ENCODE assay signal across 24 mouse cellular contexts in the genomic region with DNA sequence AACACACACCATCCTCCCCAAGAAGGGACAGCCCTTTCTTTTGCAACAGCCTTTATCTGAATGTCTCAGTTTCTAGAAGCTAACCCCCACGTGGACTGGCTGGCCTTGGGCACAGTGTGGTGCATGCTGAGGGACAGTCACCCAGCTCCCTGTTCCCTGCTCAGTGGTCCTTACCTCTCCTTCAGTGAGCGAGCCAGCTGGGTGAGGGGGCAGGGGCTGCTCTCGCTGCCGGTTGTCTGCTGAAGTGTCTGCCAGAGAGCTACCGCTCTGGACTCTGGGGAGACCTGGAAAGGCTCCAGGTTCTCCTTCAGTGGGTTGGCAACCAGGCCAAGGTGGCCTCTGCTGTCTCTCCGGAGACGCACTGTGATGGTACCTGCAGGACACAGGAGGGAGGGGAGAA. TPM values are rescaled to one million over a fixed set of nuclear protein-coding genes. Genes with fewer than 3 reads are reported as not detected.
DNase-seq lines count a peak whose midpoint lies in the region; ATAC-seq and TF ChIP-seq lines count a peak whose summit lies in the region.
"Had no signal": no experiment of that assay in that cellular context is flagged by ENCODE, and none has a peak within 500 bp of the region (broad histone marks: within the 10 kb centered on the region; RNA-seq: fewer than 3 reads in every experiment).

No protein-coding gene starts in this region.

- 53% methylated on average over 7 of the region's 7 CpGs for WGBS in hindbrain, embryonic 15.5 days
- 61% methylated on average over 7 of the region's 7 CpGs for WGBS in hindbrain, embryonic 13.5 days
- 73% methylated on average over 7 of the region's 7 CpGs for WGBS in liver, embryonic 11.5 days
- WGBS in liver, postnatal 0 days (ENCODE audit: insufficient replicate concordance): 68% methylated on average over 7 of the region's 7 CpGs
- WGBS in embryonic facial prominence, embryonic 10.5 days: 80% methylated on average over 7 of the region's 7 CpGs

- no peak overlapping the region for H3K4me2 ChIP-seq in hindbrain, embryonic 15.5 days
- H3K4me2 ChIP-seq in hindbrain, embryonic 13.5 days: no peak overlapping the region
- no peak overlapping the region for H3K4me2 ChIP-seq in liver, embryonic 11.5 days
- H3K4me2 ChIP-seq in liver, postnatal 0 days (ENCODE audit: low read depth, low read length): no peak overlapping the region
- H3K4me2 ChIP-seq: forebrain, embryonic 12.5 days; heart, embryonic 12.5 days; limb, embryonic 12.5 days; lung, embryonic 14.5 days; midbrain, embryonic 12.5 days; neural tube, embryonic 15.5 days had no signal

- H3K27ac ChIP-seq in hindbrain, embryonic 15.5 days (replicated peaks): peak overlapping the region; percentile 22; the same call in 1 of the 2 replicates
- H3K27ac ChIP-seq in hindbrain, embryonic 13.5 days: no peak overlapping the region
- H3K27ac ChIP-seq in liver, embryonic 11.5 days (ENCODE audit: low read depth, low read length): no peak overlapping the region
- H3K27ac ChIP-seq in liver, postnatal 0 days (ENCODE audit: low read depth): no peak overlapping the region
- peak overlapping the region; percentile 32; the same call in 1 of the 2 replicates for H3K27ac ChIP-seq in embryonic facial prominence, embryonic 10.5 days (replicated peaks)
- H3K27ac ChIP-seq: forebrain, embryonic 12.5 days; limb, embryonic 12.5 days; midbrain, embryonic 12.5 days; neural tube, embryonic 15.5 days had no signal

- TF ChIP-seq EP300 in liver, postnatal 0 days (IDR thresholded peaks at IDR 0.05; ENCODE audit: low read depth): no peak

- peaks cover 53% of the 10 kb centered on the region for H3K4me1 ChIP-seq in hindbrain, embryonic 15.5 days (replicated peaks)
- H3K4me1 ChIP-seq in hindbrain, embryonic 13.5 days (replicated peaks): peaks cover 65% of the 10 kb centered on the region
- H3K4me1 ChIP-seq in liver, embryonic 11.5 days (replicated peaks; ENCODE audit: control insufficient read depth, insufficient read depth, low read length): peaks cover 45% of the 10 kb centered on the region
- peaks cover 16% of the 10 kb centered on the region for H3K4me1 ChIP-seq in liver, postnatal 0 days (ENCODE audit: insufficient read depth)
- H3K4me1 ChIP-seq in embryonic facial prominence, embryonic 10.5 days: peaks cover 70% of the 10 kb centered on the region

- H3K9ac ChIP-seq in hindbrain, embryonic 15.5 days: no peak overlapping the region
- H3K9ac ChIP-seq in hindbrain, embryonic 13.5 days: no peak overlapping the region
- 0 out of 2 replicates have a peak overlapping the region, but pooled peaks have one; percentile 11 for H3K9ac ChIP-seq in liver, embryonic 11.5 days (ENCODE audit: low read depth, low read length)
- no peak overlapping the region for H3K9ac ChIP-seq in liver, postnatal 0 days (replicated peaks)
- H3K9ac ChIP-seq: forebrain, embryonic 12.5 days; heart, embryonic 12.5 days; limb, embryonic 12.5 days; lung, embryonic 14.5 days; midbrain, embryonic 12.5 days; neural tube, embryonic 15.5 days had no signal

- no peaks in the 10 kb centered on the region for H3K27me3 ChIP-seq in hindbrain, embryonic 15.5 days
- 0 out of 2 replicates have a peak, but pooled peaks cover 7% of the 10 kb centered on the region for H3K27me3 ChIP-seq in hindbrain, embryonic 13.5 days
- peaks cover 4% of the 10 kb centered on the region for H3K27me3 ChIP-seq in liver, embryonic 11.5 days (replicated peaks; ENCODE audit: control insufficient read depth, insufficient read depth, low read length)
- H3K27me3 ChIP-seq in liver, postnatal 0 days (ENCODE audit: insufficient read depth, low read length): no peaks in the 10 kb centered on the region
- 0 out of 2 replicates have a peak, but pooled peaks cover 6% of the 10 kb centered on the region for H3K27me3 ChIP-seq in embryonic facial prominence, embryonic 10.5 days (replicated peaks; ENCODE audit: low read depth, poor library complexity, severe bottlenecking)
- H3K27me3 ChIP-seq: limb, embryonic 12.5 days; neural tube, embryonic 15.5 days had no signal

- no peaks in the 10 kb centered on the region for H3K9me3 ChIP-seq in hindbrain, embryonic 15.5 days
- H3K9me3 ChIP-seq in hindbrain, embryonic 13.5 days: no peaks in the 10 kb centered on the region
- no peaks in the 10 kb centered on the region for H3K9me3 ChIP-seq in liver, embryonic 11.5 days (ENCODE audit: control insufficient read depth, low read length)
- no peaks in the 10 kb centered on the region for H3K9me3 ChIP-seq in liver, postnatal 0 days (ENCODE audit: low read length)
- no peaks in the 10 kb centered on the region for H3K9me3 ChIP-seq in embryonic facial prominence, embryonic 10.5 days
- H3K9me3 ChIP-seq: forebrain, embryonic 12.5 days; heart, embryonic 12.5 days; limb, embryonic 12.5 days; midbrain, embryonic 12.5 days; neural tube, embryonic 15.5 days had no signal

- H3K36me3 ChIP-seq in hindbrain, embryonic 15.5 days: no peaks in the 10 kb centered on the region
- no peaks in the 10 kb centered on the region for H3K36me3 ChIP-seq in hindbrain, embryonic 13.5 days
- H3K36me3 ChIP-seq in liver, embryonic 11.5 days (ENCODE audit: control insufficient read depth, insufficient read depth, low read length): no peaks in the 10 kb centered on the region
- no peaks in the 10 kb centered on the region for H3K36me3 ChIP-seq in liver, postnatal 0 days (replicated peaks; ENCODE audit: insufficient read depth, low read length)
- H3K36me3 ChIP-seq in embryonic facial prominence, embryonic 10.5 days (replicated peaks): no peaks in the 10 kb centered on the region
- H3K36me3 ChIP-seq: forebrain, embryonic 12.5 days; G1E; heart, embryonic 12.5 days; limb, embryonic 12.5 days; midbrain, embryonic 12.5 days; neural tube, embryonic 15.5 days had no signal

- TF ChIP-seq CTCF in liver, postnatal 0 days (IDR thresholded peaks at IDR 0.05; ENCODE audit: low read depth): no peak

- ATAC-seq in hindbrain, embryonic 15.5 days (ENCODE audit: low FRiP score, low read depth): no peak
- ATAC-seq in hindbrain, embryonic 13.5 days (ENCODE audit: low FRiP score): no peak
- ATAC-seq in liver, embryonic 11.5 days (replicated peaks; ENCODE audit: low FRiP score): no peak
- no peak for ATAC-seq in liver, postnatal 0 days
- ATAC-seq: CD4-positive, CD25-positive, alpha-beta regulatory T cell, adult 4 months had no signal

- peak; percentile 72 to 84 for DNase-seq in adrenal gland, adult (ENCODE audit: inconsistent age in 2 of 2, low spot score in 1 of 2)
- DNase-seq in adrenal gland, adult 18-20 months (ENCODE audit: low spot score in 2 of 2): no peak
- DNase-seq in liver, embryonic 11.5 days (ENCODE audit: low spot score): no peak
- no peak for DNase-seq in liver, postnatal 0 days
- DNase-seq in embryonic facial prominence, embryonic 10.5 days (ENCODE audit: low spot score): no peak
- DNase-seq in spleen, postnatal 4 days (ENCODE audit: low spot score in 2 of 2): no peak
- DNase-seq: embryo, embryonic 11 days; gastrocnemius, postnatal 36 days; layer of hippocampus, adult 9-11 months; lung, embryonic 14.5 days; right cerebral cortex, postnatal 4 days; thymus, adult 18-20 months had no signal

- H3K4me3 ChIP-seq in hindbrain, embryonic 15.5 days: no peak overlapping the region
- H3K4me3 ChIP-seq in hindbrain, embryonic 13.5 days: no peak overlapping the region
- no peak overlapping the region for H3K4me3 ChIP-seq in liver, embryonic 11.5 days (ENCODE audit: low read depth, low read length)
- no peak overlapping the region for H3K4me3 ChIP-seq in liver, postnatal 0 days (ENCODE audit: low read depth, low read length)
- no peak overlapping the region for H3K4me3 ChIP-seq in embryonic facial prominence, embryonic 10.5 days
- H3K4me3 ChIP-seq: forebrain, embryonic 12.5 days; heart, embryonic 12.5 days; limb, embryonic 12.5 days; midbrain, embryonic 12.5 days; myocyte; neural tube, embryonic 15.5 days had no signal

RNA-seq across cellular contexts. Expression of gene Ip6k3, which starts 16.7 kb away (rescaled TPM):
- 1 to 10 TPM in 1 of 2 experiments, under 1 TPM in 1; 0.60 to 2.2 TPM for total RNA-seq in adrenal gland, adult 18-20 months (2021)
- 0.26 and 0.28 TPM in 2 replicates for polyA plus RNA-seq in hindbrain, embryonic 15.5 days (2015; fragmentation: Nextera tagmentation; extraction: Ambion mirVana)
- polyA plus RNA-seq in hindbrain, embryonic 13.5 days (2015; fragmentation: Nextera tagmentation; extraction: Ambion mirVana): 0.45 and 0.58 TPM in 2 replicates
- 0.11 TPM in 1 of 2 replicates, not detected in the other for polyA plus RNA-seq in liver, embryonic 11.5 days (2014; fragmentation: Nextera tagmentation; extraction: Ambion mirVana)
- polyA plus RNA-seq in liver, postnatal 0 days (2015; fragmentation: Nextera tagmentation; extraction: Ambion mirVana): 0.06 and 0.34 TPM in 2 replicates
- polyA plus RNA-seq in embryonic facial prominence, embryonic 10.5 days (2016; fragmentation: Nextera tagmentation; extraction: Ambion mirVana): not detected in 2 replicates
- total RNA-seq: hematopoietic stem cell, adult 5-6 weeks had no signal
- polyA plus RNA-seq: CD4-positive, CD25-positive, alpha-beta regulatory T cell, adult 4 months; G1E; intestine, embryonic 14.5 days; lung, embryonic 14.5 days had no signal

RNA-seq across cellular contexts. Expression of gene Uqcc2, which starts 17.2 kb away (rescaled TPM):
- 100 to 1,000 TPM; 266 to 331 TPM for total RNA-seq in adrenal gland, adult 18-20 months (2021)
- 379 and 389 TPM in 2 replicates for polyA plus RNA-seq in hindbrain, embryonic 15.5 days (2015; fragmentation: Nextera tagmentation; extraction: Ambion mirVana)
- 335 and 349 TPM in 2 replicates for polyA plus RNA-seq in hindbrain, embryonic 13.5 days (2015; fragmentation: Nextera tagmentation; extraction: Ambion mirVana)
- 386 and 413 TPM in 2 replicates for polyA plus RNA-seq in liver, embryonic 11.5 days (2014; fragmentation: Nextera tagmentation; extraction: Ambion mirVana)
- polyA plus RNA-seq in liver, postnatal 0 days (2015; fragmentation: Nextera tagmentation; extraction: Ambion mirVana): 101 and 107 TPM in 2 replicates
- 407 and 410 TPM in 2 replicates for polyA plus RNA-seq in embryonic facial prominence, embryonic 10.5 days (2016; fragmentation: Nextera tagmentation; extraction: Ambion mirVana)

RNA-seq across cellular contexts. Expression of gene Lemd2, which starts 53.4 kb away (rescaled TPM):
- total RNA-seq in adrenal gland, adult 18-20 months (2021): 10 to 100 TPM; 60.5 to 72.7 TPM
- polyA plus RNA-seq in hindbrain, embryonic 15.5 days (2015; fragmentation: Nextera tagmentation; extraction: Ambion mirVana): 20.8 and 23.7 TPM in 2 replicates
- 19.0 and 19.9 TPM in 2 replicates for polyA plus RNA-seq in hindbrain, embryonic 13.5 days (2015; fragmentation: Nextera tagmentation; extraction: Ambion mirVana)
- polyA plus RNA-seq in liver, embryonic 11.5 days (2014; fragmentation: Nextera tagmentation; extraction: Ambion mirVana): 11.6 and 13.4 TPM in 2 replicates
- 4.7 and 5.2 TPM in 2 replicates for polyA plus RNA-seq in liver, postnatal 0 days (2015; fragmentation: Nextera tagmentation; extraction: Ambion mirVana)
- polyA plus RNA-seq in embryonic facial prominence, embryonic 10.5 days (2016; fragmentation: Nextera tagmentation; extraction: Ambion mirVana): 18.8 and 20.0 TPM in 2 replicates

Comparison
In these comparisons a context has a peak if more than half of its experiments do, and no peak if none do; other contexts are left out.
1. DNase-seq: peak in adrenal gland, adult (2 of 2); none in adrenal gland, adult 18-20 months (0 of 2), liver, embryonic 11.5 days (single experiment), liver, postnatal 0 days (single experiment), embryonic facial prominence, embryonic 10.5 days (single experiment) and spleen, postnatal 4 days (0 of 2).
2. H3K27ac ChIP-seq: peak in hindbrain, embryonic 15.5 days (single experiment) and embryonic facial prominence, embryonic 10.5 days (single experiment); none in hindbrain, embryonic 13.5 days (single experiment), liver, embryonic 11.5 days (single experiment) and liver, postnatal 0 days (single experiment).